8 mouse cellular contexts compared by ENCODE assay signal in the genomic region with DNA sequence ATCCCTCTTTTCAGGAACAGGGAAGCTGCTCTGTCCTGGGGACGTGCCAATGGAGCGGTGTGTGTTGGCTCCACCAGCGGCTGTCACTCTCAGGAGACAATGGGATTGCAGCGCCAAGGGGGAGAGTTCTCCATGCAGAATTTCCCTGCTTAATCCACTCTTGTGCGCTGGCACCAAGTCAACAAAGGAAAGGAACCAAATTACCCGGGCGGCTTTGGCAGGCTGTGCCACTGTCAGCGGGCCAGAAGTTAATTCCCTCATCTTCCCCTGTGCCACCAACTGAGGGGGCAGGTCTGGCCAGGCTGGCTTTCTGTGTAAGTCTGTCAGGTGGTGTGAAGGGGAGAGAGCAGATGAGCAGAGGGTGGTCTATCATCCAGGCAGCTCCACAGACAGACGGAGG.
DNase-seq lines count a peak whose midpoint lies in the region; ATAC-seq and TF ChIP-seq lines count a peak whose summit lies in the region.

No protein-coding gene starts in this region.

- no peak overlapping the region for H3K4me2 ChIP-seq in embryonic facial prominence, embryonic 14.5 days (ENCODE audit: low read depth, low read length)
- H3K4me2 ChIP-seq in midbrain, embryonic 12.5 days (replicated peaks) = no peak overlapping the region

- no peaks in the 10 kb centered on the region for H3K9me3 ChIP-seq in embryonic facial prominence, embryonic 14.5 days (ENCODE audit: control insufficient read depth, low read length)
- no peaks in the 10 kb centered on the region for H3K9me3 ChIP-seq in embryonic facial prominence, embryonic 10.5 days
- H3K9me3 ChIP-seq in midbrain, embryonic 12.5 days = no peaks in the 10 kb centered on the region

- DNase-seq in embryonic facial prominence, embryonic 14.5 days (ENCODE audit: low spot score) = peak; percentile 89
- DNase-seq in embryonic facial prominence, embryonic 10.5 days (ENCODE audit: low spot score) = no peak
- DNase-seq in cerebellum, adult 18-20 months = peak; percentile 53 to 65
- DNase-seq in frontal cortex, postnatal 25 days (ENCODE audit: low spot score in 2 of 2) = peak; percentile 9 to 33
- peak; percentile 14 to 26 for DNase-seq in kidney, postnatal 4 days
- DNase-seq in thymus, adult 2 months = no peak
- no peak for DNase-seq in liver

- 47% methylated on average over 9 of the region's 9 CpGs for WGBS in embryonic facial prominence, embryonic 14.5 days
- 48% methylated on average over 9 of the region's 9 CpGs for WGBS in embryonic facial prominence, embryonic 10.5 days
- WGBS in midbrain, embryonic 12.5 days = 13% methylated on average over 9 of the region's 9 CpGs
- 94% methylated on average over 9 of the region's 9 CpGs for WGBS in thymus, adult 2 months

- H3K4me1 ChIP-seq in embryonic facial prominence, embryonic 14.5 days (ENCODE audit: control insufficient read depth, insufficient read depth, low read length) = 0 out of 2 replicates have a peak, but pooled peaks cover 13% of the 10 kb centered on the region
- H3K4me1 ChIP-seq in embryonic facial prominence, embryonic 10.5 days = peaks cover 43% of the 10 kb centered on the region
- H3K4me1 ChIP-seq in midbrain, embryonic 12.5 days = peaks cover 35% of the 10 kb centered on the region
- no peaks in the 10 kb centered on the region for H3K4me1 ChIP-seq in thymus, adult 2 months (replicated peaks; ENCODE audit: control insufficient read depth, insufficient read depth, low read length)

- no peak overlapping the region for H3K4me3 ChIP-seq in embryonic facial prominence, embryonic 14.5 days (ENCODE audit: low read depth, low read length)
- H3K4me3 ChIP-seq in embryonic facial prominence, embryonic 10.5 days = no peak overlapping the region
- H3K4me3 ChIP-seq in midbrain, embryonic 12.5 days = no peak overlapping the region
- H3K4me3 ChIP-seq in thymus, adult 2 months (ENCODE audit: control insufficient read depth, insufficient read depth, low read length) = no peak overlapping the region

- no peak overlapping the region for H3K9ac ChIP-seq in embryonic facial prominence, embryonic 14.5 days (ENCODE audit: low read depth, low read length)
- H3K9ac ChIP-seq in midbrain, embryonic 12.5 days (replicated peaks) = no peak overlapping the region

- no peaks in the 10 kb centered on the region for H3K36me3 ChIP-seq in embryonic facial prominence, embryonic 14.5 days (ENCODE audit: control insufficient read depth, insufficient read depth, low read length)
- H3K36me3 ChIP-seq in embryonic facial prominence, embryonic 10.5 days (replicated peaks) = no peaks in the 10 kb centered on the region
- H3K36me3 ChIP-seq in midbrain, embryonic 12.5 days = no peaks in the 10 kb centered on the region
- no peaks in the 10 kb centered on the region for H3K36me3 ChIP-seq in thymus, adult 2 months (ENCODE audit: control insufficient read depth, insufficient read depth, low read length)

- H3K27me3 ChIP-seq in embryonic facial prominence, embryonic 14.5 days (replicated peaks; ENCODE audit: control insufficient read depth, insufficient read depth, low read length) = no peaks in the 10 kb centered on the region
- no peaks in the 10 kb centered on the region; the same call in 1 of the 2 replicates for H3K27me3 ChIP-seq in embryonic facial prominence, embryonic 10.5 days (replicated peaks; ENCODE audit: low read depth, poor library complexity, severe bottlenecking)
- H3K27me3 ChIP-seq in midbrain, embryonic 12.5 days = peaks cover 13% of the 10 kb centered on the region; the same call in 1 of the 2 replicates
- H3K27me3 ChIP-seq in thymus, adult 2 months (ENCODE audit: control insufficient read depth, insufficient read depth, low read length) = no peaks in the 10 kb centered on the region

- peak; percentile 67 for ATAC-seq in embryonic facial prominence, embryonic 14.5 days (ENCODE audit: low read depth)
- ATAC-seq in midbrain, embryonic 12.5 days (ENCODE audit: low FRiP score, low read depth) = no peak

- TF ChIP-seq CTCF in thymus, adult 2 months (IDR thresholded peaks at IDR 0.05; ENCODE audit: borderline replicate concordance, control insufficient read depth, extremely low read depth, insufficient read depth, low read length, poor library complexity) = no peak

- TF ChIP-seq POLR2A in thymus, adult 2 months (IDR thresholded peaks at IDR 0.05; ENCODE audit: control insufficient read depth, extremely low read depth, insufficient read depth, low read length, poor library complexity) = no peak

- H3K27ac ChIP-seq in embryonic facial prominence, embryonic 14.5 days (replicated peaks; ENCODE audit: low read depth, low read length) = no peak overlapping the region
- no peak overlapping the region; the same call in 1 of the 2 replicates for H3K27ac ChIP-seq in embryonic facial prominence, embryonic 10.5 days (replicated peaks)
- H3K27ac ChIP-seq in midbrain, embryonic 12.5 days (replicated peaks) = 0 out of 2 replicates have a peak overlapping the region, but pooled peaks have one; percentile 25
- H3K27ac ChIP-seq in thymus, adult 2 months (ENCODE audit: control insufficient read depth, insufficient read depth, low read length) = no peak overlapping the region

Comparison
In these comparisons a context has a peak if more than half of its experiments do, and no peak if none do; other contexts are left out.
1. DNase-seq: peak in embryonic facial prominence, embryonic 14.5 days (single experiment), cerebellum, adult 18-20 months (2 of 2), frontal cortex, postnatal 25 days (2 of 2) and kidney, postnatal 4 days (2 of 2); none in embryonic facial prominence, embryonic 10.5 days (single experiment), thymus, adult 2 months (single experiment) and liver (single experiment).